Mouse (Mus musculus): ENCODE results near the gene CN725425. TPM values are rescaled to one million over a fixed set of nuclear protein-coding genes. Genes with fewer than 3 reads are reported as not detected.

CN725425 gene
- polyA plus RNA-seq, 1 experiment from 2014 or later, result not detected

GRCm38 (mm10) chr15:91179911-91180622 is 19.2 kb upstream of the CN725425 start:
- no peak overlapping the region for H3K9ac ChIP-seq
- ATAC-seq (ENCODE audit: low FRiP score), result peak; percentile 54; the same call in 1 of the 2 replicates
- WGBS, result 59% methylated on average over 15 of the region's 15 CpGs
- H3K27ac ChIP-seq, result peak overlapping the region; percentile 48; the same call in 1 of the 2 replicates
- no peaks in the 10 kb centered on the region for H3K27me3 ChIP-seq
- no peaks in the 10 kb centered on the region for H3K36me3 ChIP-seq
- no peak overlapping the region for H3K4me3 ChIP-seq
- no peak overlapping the region for H3K4me2 ChIP-seq (replicated peaks)
- no peaks in the 10 kb centered on the region for H3K9me3 ChIP-seq (replicated peaks)
- peaks cover 7% of the 10 kb centered on the region for H3K4me1 ChIP-seq

DNA sequence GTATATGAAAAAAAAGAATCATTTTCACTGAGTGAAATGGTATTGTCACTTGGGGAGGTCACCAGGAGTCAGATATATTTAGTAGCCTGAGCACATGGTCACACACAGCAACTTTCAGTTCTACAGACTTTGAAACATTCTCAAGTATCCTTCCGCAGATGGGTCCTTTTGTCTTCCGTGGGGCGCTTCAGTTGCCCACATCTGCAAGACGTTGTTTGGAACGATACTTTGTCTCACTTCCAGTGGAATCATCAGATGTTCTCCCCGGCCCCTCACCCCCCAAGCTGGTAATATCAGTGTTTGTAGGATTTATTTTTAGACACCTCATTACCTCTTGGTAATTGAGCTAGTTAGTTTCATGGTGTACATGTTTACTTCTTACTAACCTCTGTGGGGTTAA is 12.9 kb upstream of the CN725425 start:
- 84% methylated on average over 6 of the region's 6 CpGs for WGBS
- Histone ChIP-seq H3K4me2 (replicated peaks) (no peak overlapping the region), H3K9ac (no peak overlapping the region), H3K36me3 (no peaks in the 10 kb centered on the region), H3K27me3 (no peaks in the 10 kb centered on the region), H3K27ac (no peak overlapping the region), H3K4me3 (no peak overlapping the region), H3K4me1 (peaks cover 10% of the 10 kb centered on the region), H3K9me3 (replicated peaks) (no peaks in the 10 kb centered on the region)
- ATAC-seq (ENCODE audit: low FRiP score), result no peak

GRCm38 (mm10) chr15:91190026-91190425 is 9.3 kb upstream of the CN725425 start:
- ATAC-seq (ENCODE audit: low FRiP score), result no peak
- H3K9me3 ChIP-seq (replicated peaks), result no peaks in the 10 kb centered on the region
- H3K36me3 ChIP-seq, result no peaks in the 10 kb centered on the region
- H3K9ac ChIP-seq, result peak overlapping the region; percentile 57
- peak overlapping the region; percentile 50 for H3K4me3 ChIP-seq
- no peak overlapping the region for H3K27ac ChIP-seq
- H3K4me2 ChIP-seq (replicated peaks), result peak overlapping the region; percentile 69
- H3K4me1 ChIP-seq, result peaks cover 10% of the 10 kb centered on the region
- H3K27me3 ChIP-seq, result no peaks in the 10 kb centered on the region
- 19% methylated on average over 4 of the region's 4 CpGs for WGBS

- H3K9ac ChIP-seq, result peak overlapping the region; percentile 57
- H3K27ac ChIP-seq, result peak overlapping the region; percentile 82
- no peaks in the 10 kb centered on the region for H3K36me3 ChIP-seq
- H3K9me3 ChIP-seq (replicated peaks), result no peaks in the 10 kb centered on the region
- H3K4me3 ChIP-seq, result peak overlapping the region; percentile 50
- peak overlapping the region; percentile 69 for H3K4me2 ChIP-seq (replicated peaks)
- WGBS, result 30% methylated on average over 17 of the region's 17 CpGs
- no peaks in the 10 kb centered on the region for H3K27me3 ChIP-seq
- peaks cover 10% of the 10 kb centered on the region for H3K4me1 ChIP-seq
- ATAC-seq (ENCODE audit: low FRiP score), result no peak; the same call in 1 of the 2 replicates
Observed at GRCm38 (mm10) chr15:91190519-91191207, 8.6 kb upstream of the CN725425 start.

DNA sequence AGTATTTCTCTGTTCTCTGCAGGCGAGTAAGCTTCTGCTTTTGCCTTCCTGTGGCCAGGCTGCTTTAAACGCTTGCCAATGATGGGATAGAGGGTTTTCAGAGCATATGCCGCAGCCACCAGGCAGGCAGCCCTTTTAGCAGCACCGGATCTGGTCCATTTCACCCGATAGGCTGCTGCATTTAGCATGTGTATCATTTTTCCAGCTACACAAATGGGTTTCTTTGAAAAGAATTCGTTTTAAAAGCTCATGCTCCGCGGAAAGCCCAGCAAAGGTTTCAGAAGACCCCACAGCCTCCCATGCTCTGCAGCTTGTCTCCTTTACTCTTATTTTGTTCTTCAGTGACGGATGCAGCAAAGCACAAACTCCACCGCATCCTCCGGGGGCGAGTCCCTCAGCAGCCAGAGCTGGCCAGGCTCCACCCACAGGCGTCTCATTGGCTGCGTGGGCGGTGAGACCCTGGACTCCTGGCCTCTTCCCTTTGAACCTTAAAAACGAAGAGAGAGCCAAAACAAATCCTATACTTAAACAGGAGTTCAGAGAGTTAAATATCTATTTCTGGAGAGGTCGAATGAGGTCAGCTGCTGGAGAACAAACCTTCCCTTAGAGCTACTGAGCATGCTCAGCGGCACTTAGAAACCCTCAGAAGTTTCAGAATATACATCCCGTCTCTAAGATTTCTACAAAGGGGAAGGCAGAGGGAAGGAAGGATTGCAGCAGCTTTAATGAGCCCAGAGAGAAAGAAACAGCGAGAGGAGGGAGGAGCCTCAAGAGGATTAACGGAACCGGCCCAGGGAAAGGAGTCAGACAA is 7.7 kb upstream of the CN725425 start, which contains the start of gene Abcd2:
Abcd2 (minus strand) TSS at position 388 of the 811 bp plus-strand sequence.
- Histone ChIP-seq H3K27ac (peak within 1 kb of the TSS; percentile 82), H3K36me3 (no peaks in the 10 kb centered on the region), H3K4me2 (replicated peaks) (peak within 1 kb of the TSS; percentile 69), H3K4me1 (peaks cover 10% of the 10 kb centered on the region), H3K9me3 (replicated peaks) (no peaks in the 10 kb centered on the region), H3K9ac (peak within 1 kb of the TSS; percentile 57), H3K27me3 (no peaks in the 10 kb centered on the region), H3K4me3 (peak within 1 kb of the TSS; percentile 50)
- WGBS, result under 1% methylated on average over 22 of the region's 22 CpGs
- ATAC-seq (ENCODE audit: low FRiP score), result peak; percentile 95

GRCm38 (mm10) chr15:91192223-91192598 is 7.1 kb upstream of the CN725425 start:
- peak; percentile 44 for ATAC-seq (ENCODE audit: low FRiP score)
- Histone ChIP-seq H3K4me3 (peak overlapping the region; percentile 50), H3K9ac (0 out of 2 replicates have a peak overlapping the region, but pooled peaks have one; percentile 57), H3K27me3 (no peaks in the 10 kb centered on the region), H3K36me3 (no peaks in the 10 kb centered on the region), H3K4me2 (replicated peaks) (peak overlapping the region; percentile 69), H3K4me1 (peaks cover 10% of the 10 kb centered on the region), H3K9me3 (replicated peaks) (no peaks in the 10 kb centered on the region), H3K27ac (peak overlapping the region; percentile 82)
- WGBS, result 13% methylated on average over 7 of the region's 7 CpGs

DNA sequence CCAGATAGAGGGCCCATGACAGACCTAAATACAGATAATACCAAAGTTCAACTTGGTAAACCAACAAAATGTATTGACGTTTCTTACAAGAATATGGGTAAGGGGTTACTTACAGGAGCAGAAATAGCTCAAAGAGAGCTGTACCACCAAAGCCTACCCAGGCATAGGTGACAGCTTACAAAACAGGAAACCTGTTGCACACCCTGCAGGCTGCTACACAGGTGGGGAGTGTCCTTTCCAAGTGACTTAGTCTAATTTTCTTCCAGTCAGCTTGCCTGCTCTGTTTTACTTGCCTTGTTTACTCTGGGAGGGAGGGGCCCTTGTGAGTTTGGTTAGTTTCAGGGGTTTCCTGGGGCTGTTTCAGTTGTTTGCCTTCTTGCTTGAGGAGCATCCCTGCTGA is 1.5 kb downstream of the CN725425 start:
- Histone ChIP-seq H3K36me3 (no peaks in the 10 kb centered on the region), H3K4me3 (no peak overlapping the region), H3K27me3 (no peaks in the 10 kb centered on the region), H3K9me3 (replicated peaks) (no peaks in the 10 kb centered on the region), H3K4me1 (no peaks in the 10 kb centered on the region), H3K4me2 (replicated peaks) (no peak overlapping the region), H3K27ac (no peak overlapping the region), H3K9ac (no peak overlapping the region)
- WGBS, result 92% methylated on average over 1 of the region's 1 CpGs
- no peak for ATAC-seq (ENCODE audit: low FRiP score)

- H3K9me3 ChIP-seq (replicated peaks), result no peaks in the 10 kb centered on the region
- H3K27me3 ChIP-seq, result no peaks in the 10 kb centered on the region
- no peak overlapping the region for H3K27ac ChIP-seq
- no peak overlapping the region for H3K9ac ChIP-seq
- H3K36me3 ChIP-seq, result no peaks in the 10 kb centered on the region
- H3K4me3 ChIP-seq, result no peak overlapping the region
- ATAC-seq (ENCODE audit: low FRiP score), result no peak
- no peaks in the 10 kb centered on the region for H3K4me1 ChIP-seq
- no peak overlapping the region for H3K4me2 ChIP-seq (replicated peaks)
- WGBS, result 100% methylated on average over 1 of the region's 1 CpGs
Observed at GRCm38 (mm10) chr15:91202486-91202885, 3.2 kb downstream of the CN725425 start.

DNA sequence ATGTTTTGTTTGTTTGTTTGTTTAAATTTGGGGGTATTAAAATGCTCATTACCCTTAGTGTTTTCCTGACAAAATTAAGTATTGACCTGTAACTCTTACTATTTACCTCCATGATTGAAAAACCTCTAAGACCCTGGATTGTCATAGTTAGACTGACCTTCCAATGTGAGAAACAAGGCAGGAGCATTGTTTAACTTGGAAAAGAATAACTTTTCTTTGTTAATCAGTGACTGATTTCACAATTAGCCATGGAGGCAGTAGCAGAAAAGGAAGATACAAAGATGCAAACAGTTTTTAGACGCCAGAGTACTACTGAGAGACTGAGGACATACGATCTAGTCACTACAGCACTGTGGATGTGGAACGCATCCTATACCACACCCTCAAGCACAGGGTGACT is 4.2 kb downstream of the CN725425 start:
- Histone ChIP-seq H3K4me3 (no peak overlapping the region), H3K4me1 (no peaks in the 10 kb centered on the region), H3K27ac (no peak overlapping the region), H3K9ac (no peak overlapping the region), H3K27me3 (no peaks in the 10 kb centered on the region), H3K4me2 (replicated peaks) (no peak overlapping the region), H3K36me3 (no peaks in the 10 kb centered on the region), H3K9me3 (replicated peaks) (no peaks in the 10 kb centered on the region)
- no peak for ATAC-seq (ENCODE audit: low FRiP score)
- WGBS, result 81% methylated on average over 3 of the region's 3 CpGs

GRCm38 (mm10) chr15:91206518-91206917 is 7.2 kb downstream of the CN725425 start:
- no peak for ATAC-seq (ENCODE audit: low FRiP score)
- Histone ChIP-seq H3K27me3 (no peaks in the 10 kb centered on the region), H3K9ac (no peak overlapping the region), H3K4me1 (no peaks in the 10 kb centered on the region), H3K4me3 (no peak overlapping the region), H3K9me3 (replicated peaks) (no peaks in the 10 kb centered on the region), H3K4me2 (replicated peaks) (no peak overlapping the region), H3K36me3 (no peaks in the 10 kb centered on the region), H3K27ac (no peak overlapping the region)
- 91% methylated on average over 5 of the region's 5 CpGs for WGBS

- WGBS, result 85% methylated on average over 5 of the region's 5 CpGs
- Histone ChIP-seq H3K4me1 (no peaks in the 10 kb centered on the region), H3K27me3 (no peaks in the 10 kb centered on the region), H3K9ac (no peak overlapping the region), H3K9me3 (replicated peaks) (no peaks in the 10 kb centered on the region), H3K27ac (no peak overlapping the region), H3K4me2 (replicated peaks) (no peak overlapping the region), H3K36me3 (no peaks in the 10 kb centered on the region), H3K4me3 (no peak overlapping the region)
- no peak for ATAC-seq (ENCODE audit: low FRiP score)
Observed at GRCm38 (mm10) chr15:91237294-91237693, 38.0 kb downstream of the CN725425 start.

GRCm38 (mm10) chr15:91240683-91241335 is 41.5 kb downstream of the CN725425 start:
- WGBS, result 84% methylated on average over 3 of the region's 3 CpGs
- Histone ChIP-seq H3K9ac (no peak overlapping the region), H3K36me3 (no peaks in the 10 kb centered on the region), H3K27ac (no peak overlapping the region), H3K4me3 (no peak overlapping the region), H3K9me3 (replicated peaks) (no peaks in the 10 kb centered on the region), H3K4me2 (replicated peaks) (no peak overlapping the region), H3K27me3 (no peaks in the 10 kb centered on the region), H3K4me1 (no peaks in the 10 kb centered on the region)
- ATAC-seq (ENCODE audit: low FRiP score), result no peak
